Mouse (Mus musculus): ENCODE data around the gene Plcl1.
A peak's percentile ranks its signal among the peaks of the same experiment; 100 is the strongest.
"Not testable (repeated sequence)": the region's sequence is repeated elsewhere in the genome, so short reads cannot be mapped to it uniquely, and the experiment has no call there.

Gene Plcl1

DNA sequence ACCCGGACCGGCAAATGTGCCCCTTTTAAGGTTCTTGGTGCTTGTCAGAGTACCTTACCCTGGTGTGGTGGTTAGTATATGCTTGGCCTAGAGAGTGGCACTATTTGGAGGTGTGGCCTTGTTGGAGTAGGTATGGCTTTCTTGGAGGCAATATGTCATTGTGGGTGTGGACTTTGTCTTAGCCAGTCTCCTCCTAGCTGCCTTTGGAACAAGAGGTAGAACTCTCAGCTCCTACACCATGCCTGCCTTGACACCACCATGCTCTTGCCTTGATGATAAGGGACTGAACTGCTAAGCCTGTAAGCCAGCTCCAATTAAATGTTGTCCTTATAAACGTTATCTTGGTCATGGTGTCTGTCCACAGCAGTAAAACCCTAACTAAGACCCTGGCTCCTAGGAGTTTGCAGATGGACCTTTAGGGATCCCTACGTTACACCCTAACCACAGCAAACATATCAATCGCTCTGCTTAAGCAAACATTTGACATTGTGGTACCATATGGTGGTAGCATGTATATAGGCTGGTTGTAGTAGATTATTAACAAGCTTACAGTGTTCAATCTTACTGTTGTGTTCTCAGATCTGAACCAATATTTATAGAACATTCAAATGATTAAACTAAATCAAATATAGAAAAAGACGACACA, 39.4 kb downstream of the Plcl1 start:
- DNase-seq: no peak

DNA sequence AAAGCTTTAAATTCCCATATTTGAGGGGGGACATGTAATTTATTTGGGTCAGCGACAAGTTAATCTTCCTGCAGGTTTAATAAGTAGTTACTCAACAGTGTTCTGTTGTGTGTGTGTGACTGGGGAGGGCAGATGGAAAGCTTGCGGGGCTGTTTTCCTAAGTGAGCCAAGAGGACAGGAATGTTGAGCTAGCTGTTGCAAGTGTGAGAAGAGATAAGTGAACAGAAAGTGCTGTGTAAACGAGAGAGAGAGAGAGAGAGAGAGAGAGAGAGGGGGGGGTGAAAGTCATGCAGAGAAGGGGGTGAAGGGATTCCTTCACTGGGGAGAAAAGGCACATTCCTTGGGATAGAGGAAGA, 39.9 kb downstream of the Plcl1 start:
- DNase-seq: no peak

DNA sequence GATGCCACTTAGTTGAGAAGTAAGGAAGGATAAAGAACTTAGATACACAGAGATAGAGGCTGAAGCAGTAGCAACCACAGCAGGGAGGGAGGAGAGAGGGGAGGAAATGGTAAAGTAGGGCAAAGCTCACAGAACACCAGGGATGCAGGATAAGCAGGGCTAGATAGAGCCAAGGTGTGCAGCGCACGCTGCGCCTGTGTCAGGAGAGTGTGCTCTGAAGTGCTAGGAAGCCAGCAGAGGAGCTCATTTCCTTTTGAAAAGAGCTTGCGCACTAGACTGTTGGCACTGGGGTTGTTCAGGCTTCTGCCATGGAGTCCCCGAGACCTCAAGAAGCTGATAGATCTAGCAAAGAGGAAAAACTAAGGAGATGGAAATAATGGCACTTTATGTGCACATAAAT, 40.6 kb downstream of the Plcl1 start:
- DNase-seq: no peak

DNA sequence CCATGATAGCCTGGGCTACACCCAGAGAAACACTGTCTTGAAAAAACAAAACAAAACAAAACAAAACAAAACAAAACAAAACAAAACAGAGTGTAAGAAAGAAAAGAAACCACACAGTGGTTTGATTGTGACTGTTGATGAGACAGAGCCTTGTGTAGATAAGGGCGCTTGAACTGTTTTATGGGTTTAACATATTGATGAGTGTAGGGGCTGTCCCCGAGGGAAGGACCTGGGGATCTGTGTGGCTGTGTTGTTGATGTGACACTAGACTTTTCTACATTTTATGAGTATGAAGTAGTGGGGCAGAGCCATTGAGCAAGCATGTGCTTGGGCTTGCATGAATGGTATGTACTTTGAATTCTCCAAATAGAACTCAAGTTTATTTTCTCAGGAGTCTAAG, 41.2 kb downstream of the Plcl1 start:
- no peak for DNase-seq

DNA sequence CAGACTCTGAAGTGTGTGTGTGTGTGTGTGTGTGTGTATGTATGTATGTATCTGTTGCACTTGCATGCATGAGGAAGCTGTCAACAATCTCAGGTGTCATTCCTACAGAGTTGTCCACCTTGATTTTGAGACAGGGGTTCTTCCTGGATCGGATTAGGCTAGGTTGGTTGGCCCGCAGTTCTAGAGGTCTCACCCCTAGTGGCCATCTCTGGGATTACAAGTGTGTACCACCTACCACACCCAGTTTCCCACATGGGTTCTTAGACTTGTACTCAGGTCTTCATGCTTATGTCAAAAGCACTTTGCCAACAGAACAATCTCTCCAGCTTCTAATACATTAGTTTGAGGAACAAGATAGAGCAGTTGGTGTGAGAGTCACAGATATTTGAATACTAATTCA, 41.9 kb downstream of the Plcl1 start:
- no peak for DNase-seq

DNA sequence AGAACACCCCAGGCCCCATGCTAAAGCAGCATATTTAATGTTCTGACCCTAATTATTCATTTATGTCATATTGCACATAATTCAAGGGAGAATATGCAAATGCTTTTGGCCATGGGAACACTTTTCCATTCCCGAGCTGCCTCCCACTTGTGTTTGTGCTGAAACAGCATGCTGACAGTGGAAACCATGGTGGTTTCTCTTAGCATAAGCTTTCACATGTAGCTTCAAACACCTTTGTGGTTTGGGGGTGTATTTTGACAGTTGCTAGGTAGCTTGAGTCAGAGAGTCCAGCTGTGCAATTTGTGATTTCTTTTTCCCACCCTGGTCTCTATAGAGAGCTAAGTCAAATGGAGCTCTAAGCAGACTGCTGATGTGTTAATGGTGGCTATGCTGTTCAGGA, 42.4 kb downstream of the Plcl1 start:
- DNase-seq: no peak

DNA sequence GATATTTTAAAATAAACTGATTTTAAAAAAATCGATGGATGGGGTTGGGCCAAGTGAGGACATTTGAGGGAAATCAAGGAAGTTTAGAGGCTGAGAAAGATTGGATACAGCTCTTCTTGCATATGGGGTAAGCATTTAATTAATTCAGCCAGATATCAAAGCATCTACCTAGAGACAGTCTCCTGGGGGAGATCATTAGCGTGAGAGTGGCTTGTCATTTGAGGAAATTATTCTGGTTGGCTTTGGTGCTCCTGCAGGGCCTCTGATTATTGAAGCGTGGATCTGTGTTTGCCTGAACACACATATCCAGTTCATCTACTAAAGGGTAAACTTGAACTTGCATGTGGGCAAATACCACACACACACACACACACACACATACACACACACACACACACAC, 44.1 kb downstream of the Plcl1 start:
- no peak for DNase-seq

DNA sequence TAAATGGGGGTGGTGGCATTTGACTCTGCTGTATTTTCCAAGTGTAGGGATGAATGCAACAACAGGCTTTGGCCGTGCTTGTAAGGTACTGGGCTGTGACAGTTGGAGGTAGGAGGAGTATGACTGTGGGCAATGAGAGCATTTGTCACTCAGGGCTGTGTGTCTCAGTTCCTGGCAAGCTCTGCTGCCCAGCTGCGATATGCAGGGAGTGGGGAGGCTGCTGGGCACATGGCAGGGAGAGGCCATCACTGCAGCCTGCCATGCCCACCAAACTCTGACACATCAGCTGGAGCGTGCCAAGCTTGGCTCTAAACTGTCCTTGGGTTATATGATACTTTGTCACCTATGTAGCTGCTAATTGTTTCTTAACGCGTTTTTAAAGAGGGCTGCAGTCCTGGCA, 48.4 kb downstream of the Plcl1 start:
- peak in 1 of 2 experiments; percentile 8 for DNase-seq

DNA sequence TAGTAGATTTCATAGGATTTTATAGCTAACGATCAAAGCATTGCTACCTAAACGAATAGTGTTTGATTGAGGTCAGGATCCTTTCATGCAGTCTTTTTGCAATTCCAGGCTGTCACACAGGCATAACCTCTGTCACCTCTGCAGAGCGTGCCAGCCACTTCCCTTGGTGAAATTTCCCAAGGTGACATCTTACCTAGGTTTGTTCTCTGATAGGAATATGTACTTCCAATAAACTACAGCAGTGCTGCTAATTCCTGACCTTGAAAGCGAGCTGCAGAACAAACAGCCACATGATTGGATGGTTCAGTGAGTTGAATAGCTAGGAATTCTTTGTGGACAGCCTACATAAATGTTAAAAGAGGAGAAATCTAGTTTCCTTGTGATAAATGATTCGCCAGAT, 56.6 kb downstream of the Plcl1 start:
- DNase-seq: no peak

DNA sequence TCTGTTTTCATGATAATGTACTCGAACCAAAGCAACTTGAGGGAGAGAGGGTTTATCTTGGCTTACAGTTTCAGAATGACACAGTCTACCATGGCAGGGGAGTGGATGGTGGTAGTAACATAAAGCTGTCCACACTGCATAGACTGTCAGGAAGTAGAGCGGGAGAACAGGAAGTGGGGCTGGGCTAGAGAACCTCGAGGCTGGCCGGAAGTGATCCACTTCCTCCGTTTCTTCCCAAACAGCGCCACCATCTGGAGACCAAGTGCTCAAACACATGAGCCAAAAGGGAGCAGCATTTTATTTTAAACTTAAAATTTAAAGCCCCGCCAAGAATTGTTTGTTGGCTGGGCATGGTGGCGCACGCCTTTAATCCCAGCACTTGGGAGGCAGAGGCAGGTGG, 68.0 kb downstream of the Plcl1 start:
- DNase-seq: no peak

DNA sequence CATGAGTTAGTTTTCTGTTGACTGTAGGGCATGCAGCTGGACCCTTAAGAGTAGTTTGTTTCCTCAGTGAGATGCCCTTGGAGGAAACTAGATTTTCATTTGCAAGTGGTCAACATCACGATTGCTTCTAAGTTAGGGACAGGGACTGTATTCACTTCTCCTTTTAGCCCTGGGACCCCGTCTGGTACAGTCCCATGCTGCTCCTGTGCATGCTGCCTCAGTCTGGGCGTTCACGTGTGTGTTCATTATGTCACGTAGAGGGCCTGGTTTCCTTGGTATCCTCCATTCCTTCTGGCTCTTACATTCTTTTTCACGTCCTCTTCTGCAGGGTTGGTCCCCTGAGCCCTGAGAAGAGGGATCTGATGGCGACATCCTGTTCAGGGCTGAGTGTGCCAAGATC, 69.3 kb downstream of the Plcl1 start:
- no peak for DNase-seq

DNA sequence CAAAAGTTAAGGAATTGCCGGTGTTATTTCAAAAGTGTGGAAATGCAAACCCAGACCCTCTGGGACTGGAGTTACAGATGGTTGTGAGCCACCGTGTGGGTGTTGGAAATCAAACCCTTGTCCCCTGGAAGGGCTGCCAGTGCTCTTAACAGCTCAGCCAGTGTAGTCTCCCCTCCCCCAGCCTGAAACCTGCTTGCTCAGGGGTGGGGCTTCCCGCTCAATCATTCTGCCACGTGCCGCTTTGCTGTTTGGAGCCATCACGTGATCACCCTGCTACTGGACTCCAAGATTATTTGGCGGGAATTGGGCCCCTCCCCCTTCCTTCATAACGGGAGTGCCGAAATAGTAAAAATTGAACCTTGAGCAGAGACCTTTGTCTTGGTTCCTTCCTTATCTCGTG, 81.7 kb downstream of the Plcl1 start:
- DNase-seq: not testable (repeated sequence)

DNA sequence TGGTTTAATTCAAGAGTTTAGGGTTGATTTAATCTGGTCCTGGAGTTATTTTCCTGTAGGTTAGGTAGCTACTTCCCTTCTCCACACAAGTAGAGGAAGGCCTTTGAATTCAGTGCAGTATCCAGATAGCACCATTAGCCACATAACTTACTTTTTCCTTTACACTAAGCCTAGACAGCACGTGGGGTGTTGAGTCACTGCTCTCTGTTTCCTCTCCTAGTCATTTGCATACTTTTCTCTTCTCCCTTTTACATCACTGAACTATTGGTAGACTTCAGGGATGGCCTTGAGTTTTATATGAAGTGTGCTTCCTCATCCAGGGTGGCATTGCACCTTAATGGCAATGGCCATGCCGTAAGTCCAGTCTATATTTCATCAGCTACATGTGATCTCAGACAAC, 82.5 kb downstream of the Plcl1 start:
- no peak for DNase-seq

DNA sequence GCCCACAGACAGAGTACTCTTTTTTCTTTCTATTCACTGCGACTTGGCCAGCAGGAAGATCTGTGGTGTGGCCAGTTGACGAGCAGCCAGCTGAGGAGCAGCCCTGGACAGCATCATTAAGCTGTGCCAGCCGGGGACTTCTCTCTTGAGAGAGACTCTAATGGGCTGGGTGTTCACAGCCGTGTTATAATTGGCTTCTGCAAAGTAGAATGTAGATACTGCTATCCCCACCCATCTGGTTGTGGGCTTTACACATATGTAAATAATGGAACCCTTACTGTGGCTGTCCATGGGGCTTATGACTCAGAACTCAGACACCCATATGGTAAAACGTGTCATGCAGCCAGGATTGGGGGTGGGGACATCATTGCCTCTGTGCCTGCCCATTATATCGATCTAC, 83.6 kb downstream of the Plcl1 start:
- DNase-seq: peak; percentile 10 to 21

DNA sequence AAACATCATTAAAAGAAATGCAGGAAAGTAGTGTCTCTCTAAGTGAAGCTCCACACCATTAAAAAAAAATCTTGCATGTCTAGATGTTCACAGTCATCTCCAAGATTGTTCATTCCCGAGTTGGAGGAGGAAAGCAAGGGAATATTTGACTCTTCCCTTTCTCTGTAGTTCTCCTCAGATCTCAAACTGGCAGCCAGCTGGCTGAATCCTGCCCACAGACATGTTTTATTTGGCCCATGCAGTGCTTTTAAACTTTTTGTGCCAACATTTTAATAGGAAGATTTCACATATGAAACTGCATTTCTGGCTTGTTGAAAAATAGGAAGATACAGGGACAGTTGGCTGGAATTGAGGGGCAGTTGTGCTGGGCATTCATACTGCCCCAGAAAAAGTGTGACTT, 94.2 kb downstream of the Plcl1 start:
- no peak for DNase-seq

DNA sequence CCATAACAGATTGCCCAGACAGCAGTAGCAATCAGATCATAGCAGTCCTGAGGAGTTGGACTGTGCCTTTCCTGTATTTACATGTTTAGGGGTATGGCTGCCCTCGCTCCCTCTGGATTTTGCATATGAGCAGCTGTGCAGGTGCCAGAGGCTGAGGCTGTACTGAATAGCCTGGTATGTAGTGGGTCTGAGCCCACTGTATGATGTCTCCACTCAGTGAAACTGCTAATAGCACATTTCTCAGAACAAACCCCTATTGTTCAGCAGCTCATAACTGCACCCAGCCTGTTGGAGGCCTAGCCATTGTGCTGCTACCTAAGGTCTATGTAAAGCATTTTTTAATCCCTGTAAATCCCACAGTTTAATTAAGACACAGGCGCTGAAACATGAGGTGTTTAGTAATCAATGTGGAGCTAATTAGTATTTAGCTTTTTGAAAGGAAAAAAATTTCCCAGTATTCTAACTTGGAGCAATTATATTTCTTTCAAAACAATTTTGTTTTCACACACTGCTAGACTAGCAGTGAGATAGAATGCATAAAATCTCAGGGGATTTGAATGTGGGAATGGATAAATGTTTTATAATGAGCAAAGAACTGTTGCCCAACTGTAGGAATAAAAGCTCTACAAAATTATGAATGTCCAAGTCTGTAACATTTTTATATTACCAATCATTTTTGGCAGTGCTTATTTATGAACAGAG, 95.4 kb downstream of the Plcl1 start:
- DNase-seq: no peak

DNA sequence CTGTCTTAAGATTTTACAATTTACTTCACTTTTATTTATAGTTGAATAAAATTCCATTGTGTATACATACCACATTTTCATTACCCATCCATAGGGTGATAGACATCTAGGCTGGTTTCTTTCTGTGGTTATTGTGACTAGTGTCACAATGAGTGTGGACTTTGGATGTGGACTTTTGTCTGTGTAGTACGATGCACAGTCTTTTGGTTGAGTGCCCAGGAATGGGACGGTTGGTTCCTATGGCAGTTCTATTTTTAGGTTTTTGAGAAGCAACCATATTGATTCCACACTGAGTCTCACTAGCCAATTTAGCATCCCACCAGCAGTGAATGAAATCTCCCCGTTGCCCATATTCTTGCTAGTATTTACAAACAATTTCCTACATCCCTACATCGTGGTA, 100.1 kb downstream of the Plcl1 start:
- DNase-seq: no peak

DNA sequence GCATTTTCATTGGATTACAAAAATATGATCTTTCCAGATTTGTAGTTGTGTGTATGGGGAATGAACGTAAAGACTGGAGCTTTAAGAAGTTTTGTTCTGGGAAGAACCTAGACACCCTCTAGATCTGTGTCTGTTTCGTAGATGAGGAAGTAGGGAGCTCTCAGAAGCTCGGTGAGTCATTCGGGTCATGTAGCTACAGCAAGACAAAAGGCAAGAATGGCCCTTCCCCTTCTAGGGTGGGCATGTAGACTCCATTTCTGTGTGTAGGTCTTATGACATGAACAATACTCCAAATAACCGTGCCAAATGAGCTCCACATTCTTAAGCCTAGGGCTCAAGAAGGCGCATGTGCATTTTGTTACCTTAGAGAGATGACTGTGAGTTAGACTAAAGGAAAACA, 101.3 kb downstream of the Plcl1 start:
- no peak for DNase-seq

DNA sequence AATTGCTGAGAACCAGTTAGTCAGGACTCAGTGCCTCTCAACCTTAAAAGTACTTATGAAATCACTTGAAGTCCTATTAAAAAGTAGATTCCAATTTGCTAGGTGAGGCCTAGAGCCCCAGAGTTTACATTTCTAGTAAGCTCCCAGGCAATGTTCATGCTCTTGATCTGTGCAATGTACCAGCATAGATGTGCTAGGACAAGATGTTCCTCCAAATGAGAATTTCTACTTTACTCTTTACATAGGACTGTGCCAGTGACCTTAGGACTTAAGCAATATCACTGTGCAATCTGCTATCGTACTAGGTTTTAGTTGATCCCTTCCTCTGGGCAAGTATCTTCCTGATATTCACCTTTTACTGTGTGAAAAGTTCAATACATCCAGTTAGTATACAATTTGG, 103.9 kb downstream of the Plcl1 start:
- DNase-seq: no peak

DNA sequence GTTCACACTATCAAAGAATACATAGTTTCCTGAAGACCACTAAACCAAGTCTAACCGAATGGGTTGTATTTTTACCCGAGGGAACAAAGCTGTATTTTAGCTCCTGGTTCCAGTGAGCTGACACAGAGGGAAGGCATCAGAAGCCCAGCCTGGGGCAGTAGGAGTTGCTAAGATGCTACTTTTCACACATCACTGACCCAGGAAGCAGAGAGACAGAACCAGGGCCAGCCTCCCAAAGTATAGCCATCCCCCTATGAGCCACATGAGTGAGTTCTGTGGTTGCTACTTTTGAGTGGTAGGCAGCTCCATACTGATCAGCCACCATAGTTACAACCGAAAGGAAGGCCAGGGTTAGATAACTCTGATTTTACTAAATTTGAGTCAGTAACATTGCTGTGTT, 106.4 kb downstream of the Plcl1 start:
- DNase-seq: no peak

DNA sequence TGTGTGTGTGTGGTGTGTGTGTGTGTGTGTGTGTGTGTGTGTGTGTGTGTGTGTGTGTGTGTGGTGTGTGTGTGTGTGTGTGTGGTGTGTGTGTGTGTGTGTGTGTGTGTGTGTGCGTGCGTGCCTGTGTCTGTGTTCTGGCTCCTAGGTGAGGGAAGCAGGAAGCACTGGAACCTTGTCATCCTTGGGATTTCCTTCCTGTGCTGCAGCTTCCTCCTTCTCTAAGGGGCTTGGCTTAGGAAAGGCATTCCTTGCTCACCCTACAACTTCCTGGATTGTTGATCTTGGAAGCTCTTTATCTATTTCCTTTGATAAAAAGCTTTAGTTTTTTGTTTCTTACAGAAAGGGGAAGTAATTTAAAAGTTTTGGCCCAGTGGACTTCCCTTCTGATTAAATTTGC, 107.1 kb downstream of the Plcl1 start:
- not testable (repeated sequence) for DNase-seq

DNA sequence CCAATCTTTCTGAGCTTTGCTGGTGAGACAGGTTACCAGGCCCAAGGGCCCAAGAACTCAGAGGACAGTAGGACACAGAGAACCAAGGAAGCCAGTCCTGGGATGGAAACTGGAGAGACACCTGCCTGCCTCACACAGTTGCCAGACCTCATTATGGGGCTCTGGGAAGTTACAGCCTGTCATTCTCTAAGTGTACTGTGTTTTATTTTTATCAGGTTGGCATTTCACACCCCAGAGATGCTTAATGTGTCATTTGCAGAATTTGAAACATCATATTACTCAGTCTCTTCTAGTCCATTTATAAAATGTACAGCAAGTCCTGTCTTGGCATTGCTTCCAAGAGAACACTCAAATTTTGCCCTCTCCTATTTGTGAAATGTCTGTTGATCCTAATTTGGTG, 111.5 kb downstream of the Plcl1 start:
- DNase-seq: no peak

DNA sequence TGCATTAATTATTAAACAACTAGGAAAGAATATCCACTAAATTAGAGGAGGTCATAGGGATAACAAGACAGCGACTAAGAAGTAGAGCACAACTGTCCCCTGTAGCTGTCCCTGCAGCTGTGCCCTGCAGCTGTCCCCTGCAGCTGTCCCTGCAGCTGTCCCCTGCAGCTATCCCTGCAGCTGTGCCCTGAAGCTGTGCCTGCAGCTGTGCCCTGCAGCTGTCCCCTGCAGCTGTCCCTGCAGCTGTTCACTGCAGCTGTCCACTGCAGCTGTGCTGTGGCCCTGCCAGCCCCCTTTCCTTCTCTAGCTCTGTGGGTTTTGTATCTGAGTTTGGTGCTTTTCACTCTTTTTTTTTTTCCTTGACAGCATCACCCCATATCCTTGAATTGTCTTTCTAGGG, 118.2 kb downstream of the Plcl1 start:
- no peak for DNase-seq

DNA sequence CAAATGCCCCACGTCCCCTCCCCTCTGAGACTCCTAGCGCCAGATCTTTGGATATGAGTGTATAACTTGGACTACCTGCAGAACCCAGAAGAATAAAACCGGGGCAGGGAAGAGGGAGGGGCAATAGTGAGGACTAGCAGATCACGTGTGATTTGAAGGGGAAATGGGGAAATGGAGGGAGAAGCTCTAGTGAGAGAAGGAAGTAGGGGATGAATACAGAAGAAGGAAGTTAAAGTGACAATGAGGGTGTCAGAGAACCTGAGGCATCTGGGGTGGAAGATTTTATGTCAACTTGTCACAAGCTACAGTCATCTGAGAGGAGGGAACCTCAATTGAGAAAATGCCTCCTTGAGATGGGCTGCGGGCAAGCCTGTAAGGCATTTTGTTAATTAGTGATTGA, 119.4 kb downstream of the Plcl1 start:
- no peak for DNase-seq

DNA sequence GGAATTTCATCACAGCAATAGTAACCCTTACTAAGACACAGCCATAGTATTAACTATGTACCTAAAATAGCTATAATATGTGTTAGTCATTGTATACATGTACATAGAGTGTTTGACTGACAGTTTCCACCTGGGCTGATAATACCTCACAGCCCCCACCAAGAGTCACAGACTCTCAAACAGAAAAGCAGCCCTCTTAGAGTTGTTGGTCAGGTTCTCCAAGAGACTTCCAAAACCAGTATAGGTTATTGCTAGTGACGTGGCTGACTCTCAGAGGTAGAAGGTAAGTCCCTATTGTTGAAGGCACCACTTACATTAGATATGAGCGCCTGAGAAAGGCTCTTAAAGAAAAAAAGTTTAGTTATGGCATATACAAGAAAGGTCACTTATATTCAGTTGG, 120.0 kb downstream of the Plcl1 start:
- DNase-seq: no peak
